Mouse (Mus musculus) kidney, adult 2 months (tissue): ENCODE results near the gene Pdgfra.

Source experiments
- CTCF ChIP-seq: fragments of 200-500 bp; conservative IDR thresholded peaks from 2 replicates; pipeline ENCODE4 v1.5.1; 2011; ENCODE audit warnings: low read depth, mild to moderate bottlenecking, control low read depth, low read length, moderate library complexity, mixed read lengths; ENCODE audit not compliant: insufficient read depth, insufficient read length
- POLR2A ChIP-seq: fragments of 200-500 bp; IDR thresholded peaks from one replicate; pipeline ENCODE4 v1.6.1; 2011; ENCODE audit warnings: low read depth, low read length, control low read depth

DNA sequence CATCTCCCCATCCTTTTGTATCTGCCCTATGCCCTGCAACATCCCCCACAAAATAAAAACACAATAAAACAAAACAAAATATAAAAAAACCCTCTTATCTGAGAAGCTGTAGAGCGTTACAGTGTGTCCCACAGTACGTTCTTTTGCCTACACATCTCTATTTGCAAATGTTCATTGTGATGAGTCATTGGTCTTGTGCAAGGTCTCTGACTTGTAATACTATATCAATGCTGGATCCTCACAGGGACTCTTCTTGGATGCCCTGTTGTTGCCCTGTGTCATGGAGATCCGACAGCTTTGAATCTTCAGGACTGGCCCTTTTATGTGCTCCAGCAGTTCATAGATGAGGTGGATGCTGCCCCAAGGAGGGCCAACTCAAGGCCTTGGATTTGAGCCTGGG lies 55.8 kb downstream of the Pdgfra start:
- no peak for TF ChIP-seq POLR2A
- TF ChIP-seq CTCF = no peak
